Mouse (Mus musculus) MEL (cell line): Measurements from ENCODE around the gene Nans. TPM values are rescaled to one million over a fixed set of nuclear protein-coding genes. Genes with fewer than 3 reads are reported as not detected.

ENCODE experiments used
- DNase-seq: peaks from one replicate; pipeline ENCODE4 v3.0.0; 2011; ENCODE audit warnings: low read depth, low spot score
- H3K27ac ChIP-seq: 2 replicates; pipeline ENCODE4 v1.5.1; 2012; ENCODE audit warnings: low read depth, mild to moderate bottlenecking, control low read depth, low read length, moderate library complexity; ENCODE audit not compliant: control insufficient read depth
- H3K27me3 ChIP-seq, 2 experiments: fragments of 150-350 bp in 1 of 2; sonication (generic) in 1 of 2; 2 replicates each; pipeline ENCODE4 v1.6.1; 2012; ENCODE audit warnings: low read length in 2 of 2, mild to moderate bottlenecking in 2 of 2, improper control_type of control experiment in 1 of 2, moderate library complexity in 1 of 2; ENCODE audit not compliant: insufficient read depth in 2 of 2, control insufficient read depth in 1 of 2
- H3K36me3 ChIP-seq, 2 experiments: 2 replicates each; pipeline ENCODE4 v1.6.1; 2012 to 2014; ENCODE audit warnings: low read length in 2 of 2, improper control_type of control experiment in 1 of 2, inconsistent platforms in 1 of 2, mild to moderate bottlenecking in 1 of 2; ENCODE audit not compliant: insufficient read depth in 2 of 2, control insufficient read depth in 1 of 2
- H3K4me1 ChIP-seq, 2 experiments: fragments of 150-350 bp in 1 of 2; sonication (generic) in 1 of 2; 2 replicates each; pipeline ENCODE4 v1.6.1; 2012; ENCODE audit warnings: low read length in 2 of 2, improper control_type of control experiment in 1 of 2, mild to moderate bottlenecking in 1 of 2; ENCODE audit not compliant: insufficient read depth in 2 of 2, control insufficient read depth in 1 of 2
- H3K4me3 ChIP-seq, 2 experiments: fragments of 150-350 bp in 1 of 2; sonication (generic) in 1 of 2; 2 replicates each; pipeline ENCODE4 v1.5.1; 2012; ENCODE audit warnings: low read depth in 2 of 2, low read length in 2 of 2, mild to moderate bottlenecking in 2 of 2, moderate library complexity in 2 of 2, control low read depth in 1 of 2, improper control_type of control experiment in 1 of 2; ENCODE audit not compliant: control insufficient read depth in 1 of 2, insufficient read depth in 1 of 2
- H3K79me2 ChIP-seq: 2 replicates; pipeline ENCODE4 v1.6.1; 2012; ENCODE audit warnings: mild to moderate bottlenecking, low read length, moderate library complexity; ENCODE audit not compliant: control insufficient read depth, poor library complexity, insufficient read depth
- H3K9ac ChIP-seq: 2 replicates; pipeline ENCODE4 v1.6.1; 2012; ENCODE audit warnings: low read depth, mild to moderate bottlenecking, control low read depth, low read length, moderate library complexity; ENCODE audit not compliant: control insufficient read depth, poor library complexity, severe bottlenecking
- H3K9me3 ChIP-seq: fragments of 150-350 bp; sonication (generic); replicated peaks from 2 replicates; pipeline ENCODE4 v1.6.1; 2012; ENCODE audit warnings: mild to moderate bottlenecking, low read length, improper control_type of control experiment, moderate library complexity; ENCODE audit not compliant: insufficient read depth
- BHLHE40 ChIP-seq: IDR thresholded peaks from 2 replicates; pipeline ENCODE4 v1.6.1; 2012; ENCODE audit warnings: low read depth, mild to moderate bottlenecking, inconsistent platforms, low read length, improper control_type of control experiment, borderline replicate concordance
- E2F4 ChIP-seq: IDR thresholded peaks from 2 replicates; pipeline ENCODE4 v1.6.1; 2011; ENCODE audit warnings: low read depth, low read length, improper control_type of control experiment, borderline replicate concordance
- ELF1 ChIP-seq: IDR thresholded peaks from 2 replicates; pipeline ENCODE4 v1.6.1; 2014; ENCODE audit warnings: low read depth, mild to moderate bottlenecking, inconsistent platforms, low read length, improper control_type of control experiment, moderate library complexity
- EP300 ChIP-seq, 2 experiments: IDR thresholded peaks; 2 replicates each; pipeline ENCODE4 v1.6.1; 2011; ENCODE audit warnings: improper control_type of control experiment in 2 of 2, low read length in 2 of 2, low read depth in 1 of 2, mild to moderate bottlenecking in 1 of 2
- GABPA ChIP-seq: IDR thresholded peaks from 2 replicates; pipeline ENCODE4 v1.6.1; 2012; ENCODE audit warnings: low read depth, mild to moderate bottlenecking, inconsistent platforms, low read length, improper control_type of control experiment, moderate library complexity
- JUND ChIP-seq: IDR thresholded peaks from 2 replicates; pipeline ENCODE4 v1.6.1; 2011; ENCODE audit warnings: low read depth, mild to moderate bottlenecking, improper control_type of control experiment, low read length
- MAZ ChIP-seq: IDR thresholded peaks from 2 replicates; pipeline ENCODE4 v1.6.1; 2012; ENCODE audit warnings: low read depth, mild to moderate bottlenecking, inconsistent platforms, low read length, improper control_type of control experiment
- MEF2A ChIP-seq: IDR thresholded peaks from 2 replicates; pipeline ENCODE4 v1.6.1; 2014; ENCODE audit warnings: low read depth, mild to moderate bottlenecking, inconsistent platforms, low read length, improper control_type of control experiment; ENCODE audit not compliant: poor library complexity, insufficient replicate concordance, severe bottlenecking; ENCODE audit errors: extremely low read depth
- MXI1 ChIP-seq: IDR thresholded peaks from 2 replicates; pipeline ENCODE4 v1.6.1; 2011; ENCODE audit warnings: mild to moderate bottlenecking, low read depth, low read length, improper control_type of control experiment
- MYB ChIP-seq: IDR thresholded peaks from 2 replicates; pipeline ENCODE4 v1.6.1; 2011; ENCODE audit warnings: mild to moderate bottlenecking, low read depth, low read length, improper control_type of control experiment
- NRF1 ChIP-seq: IDR thresholded peaks from 2 replicates; pipeline ENCODE4 v1.6.1; 2014; ENCODE audit warnings: low read depth, mild to moderate bottlenecking, inconsistent platforms, low read length, improper control_type of control experiment, moderate library complexity; ENCODE audit not compliant: poor library complexity, insufficient read depth, severe bottlenecking
- POLR2A ChIP-seq, 2 experiments: IDR thresholded peaks; 2 replicates each; pipeline ENCODE4 v1.6.1; 2011 to 2012; ENCODE audit warnings: low read length in 2 of 2, mild to moderate bottlenecking in 2 of 2, control low read depth in 1 of 2, improper control_type of control experiment in 1 of 2, low read depth in 1 of 2, moderate library complexity in 1 of 2; ENCODE audit not compliant: control insufficient read depth in 1 of 2, insufficient read depth in 1 of 2, poor library complexity in 1 of 2
- POLR2AphosphoS2 ChIP-seq: IDR thresholded peaks from 2 replicates; pipeline ENCODE4 v1.6.1; 2011; ENCODE audit warnings: low read length, improper control_type of control experiment
- RAD21 ChIP-seq: IDR thresholded peaks from 2 replicates; pipeline ENCODE4 v1.6.1; 2011; ENCODE audit warnings: mild to moderate bottlenecking, low read depth, low read length, improper control_type of control experiment
- SIN3A ChIP-seq: IDR thresholded peaks from 2 replicates; pipeline ENCODE4 v1.6.1; 2012; ENCODE audit warnings: low read length, improper control_type of control experiment, inconsistent platforms
- TCF12 ChIP-seq: IDR thresholded peaks from 2 replicates; pipeline ENCODE4 v1.6.1; 2014; ENCODE audit warnings: low read depth, mild to moderate bottlenecking, inconsistent platforms, low read length, improper control_type of control experiment, moderate library complexity
- UBTF ChIP-seq: IDR thresholded peaks from 2 replicates; pipeline ENCODE4 v1.6.1; 2012; ENCODE audit warnings: low read depth, mild to moderate bottlenecking, inconsistent platforms, low read length, improper control_type of control experiment, moderate library complexity, borderline replicate concordance; ENCODE audit not compliant: insufficient read depth
- USF1 ChIP-seq: IDR thresholded peaks from 2 replicates; pipeline ENCODE4 v1.6.1; 2014; ENCODE audit warnings: low read depth, mild to moderate bottlenecking, inconsistent platforms, low read length, improper control_type of control experiment, moderate library complexity
- ZMIZ1 ChIP-seq: IDR thresholded peaks from 2 replicates; pipeline ENCODE4 v1.6.1; 2012; ENCODE audit warnings: low read depth, mild to moderate bottlenecking, inconsistent platforms, low read length, improper control_type of control experiment, moderate library complexity
- polyA plus RNA-seq, 2 experiments: library from polyadenylated mRNA; stranded (reverse) in 1 of 2; unstranded in 1 of 2; fragments of >175 nt in 1 of 2; fragments of >200 nt in 1 of 2; gene quantifications; 2 replicates each; pipeline versions ENCODE4 v1.2.1 to v1.2.4; 2012; ENCODE audit warnings: low replicate concordance in 2 of 2, low read depth in 1 of 2; ENCODE audit not compliant: insufficient read length in 2 of 2, insufficient read depth in 1 of 2, missing spikeins in 1 of 2
- total RNA-seq: library from RNA; depleted of rRNA; stranded (reverse); fragments of 300-350 nt; gene quantifications from 2 replicates; pipeline ENCODE4 v1.2.3, GENCODE M21; 2012

Nans gene
- total and polyA plus RNA-seq, 3 experiments = 136 to 246 (median 182) TPM

DNA sequence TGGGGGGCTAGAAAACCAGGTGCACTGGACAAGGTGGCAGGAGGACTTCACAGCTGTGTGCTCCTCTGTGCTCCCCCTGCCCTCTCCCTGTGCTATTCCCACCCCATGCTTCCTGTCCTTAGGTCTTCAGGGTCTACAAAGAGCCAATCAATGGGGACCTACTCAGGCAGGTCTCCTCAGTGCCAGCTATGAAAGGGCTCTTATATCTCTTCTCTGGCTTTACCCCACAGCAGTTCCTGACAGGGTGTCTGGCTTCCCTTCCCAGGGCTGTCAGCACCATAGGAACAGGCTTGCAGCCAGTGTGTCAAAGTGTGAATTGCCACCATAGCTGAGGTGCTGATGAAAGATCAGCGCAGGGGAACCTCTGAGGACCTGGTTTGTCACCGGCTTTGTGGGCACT is 31.4 kb downstream of the Nans start:
- Histone ChIP-seq H3K79me2 (no peaks in the 10 kb centered on the region), H3K4me1 (peaks cover 0 to 6% of the 10 kb centered on the region in 2 experiments; a peak in 2 of 4 replicates), H3K36me3 (peaks cover 0 to 3% of the 10 kb centered on the region in 2 experiments; a peak in 1 of 4 replicates), H3K9me3 (no peaks in the 10 kb centered on the region), H3K4me3 (no peak overlapping the region), H3K27ac (no peak overlapping the region), H3K9ac (no peak overlapping the region), H3K27me3 (no peaks in the 10 kb centered on the region)
- DNase-seq = no peak
- no peak for TF ChIP-seq RAD21
- TF ChIP-seq TCF12 = no peak
- no peak for TF ChIP-seq BHLHE40
- TF ChIP-seq POLR2AphosphoS2 = no peak
- TF ChIP-seq USF1 = no peak
- no peak for TF ChIP-seq MYB
- no peak for TF ChIP-seq NRF1
- TF ChIP-seq JUND = no peak
- no peak for TF ChIP-seq SIN3A
- TF ChIP-seq MAZ = no peak
- TF ChIP-seq ZMIZ1 = no peak
- no peak for TF ChIP-seq EP300 (IDR thresholded peaks at IDR 0.05; ENCODE audit: low read depth in 1 of 2, low read length in 2 of 2)
- no peak for TF ChIP-seq POLR2A (IDR thresholded peaks at IDR 0.05; ENCODE audit: control insufficient read depth in 1 of 2, insufficient read depth in 1 of 2, low read depth in 1 of 2, low read length in 2 of 2, poor library complexity in 1 of 2)
- no peak for TF ChIP-seq MEF2A
- TF ChIP-seq MXI1 = no peak

DNA sequence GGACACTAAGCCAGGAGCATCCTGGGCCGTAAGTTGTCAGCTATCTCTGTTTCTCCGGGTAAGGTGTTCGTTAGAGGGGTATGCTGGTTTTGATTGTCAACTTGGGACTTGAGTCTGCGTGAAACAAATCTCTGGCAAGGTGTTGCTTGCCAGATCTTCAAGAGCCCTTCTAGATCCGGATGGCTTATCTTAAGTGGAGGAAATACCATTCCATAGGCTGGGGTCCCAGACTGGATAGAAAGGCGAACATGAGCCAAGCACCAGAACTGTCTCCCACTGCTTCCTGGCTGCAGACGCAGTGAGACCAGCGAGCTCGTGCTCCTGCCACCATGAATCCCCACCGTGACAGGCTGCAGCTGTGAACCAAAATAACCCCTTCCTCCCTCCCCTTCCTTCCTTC is 32.4 kb downstream of the Nans start:
- H3K9me3 ChIP-seq = no peaks in the 10 kb centered on the region
- no peak for TF ChIP-seq ELF1
- TF ChIP-seq UBTF = no peak
- no peak for TF ChIP-seq E2F4
- TF ChIP-seq SIN3A = no peak
- no peak for TF ChIP-seq GABPA
- TF ChIP-seq MAZ = no peak
- H3K27me3 ChIP-seq = no peaks in the 10 kb centered on the region
- H3K36me3 ChIP-seq = peaks cover 0 to 9% of the 10 kb centered on the region in 2 experiments; a peak in 2 of 4 replicates
- H3K27ac ChIP-seq = no peak overlapping the region
- no peaks in the 10 kb centered on the region for H3K79me2 ChIP-seq
- H3K4me1 ChIP-seq = peaks cover 2 to 12% of the 10 kb centered on the region in 2 experiments; a peak in 3 of 4 replicates
- H3K9ac ChIP-seq = no peak overlapping the region
- no peak for DNase-seq
- H3K4me3 ChIP-seq = no peak overlapping the region
